Mouse (Mus musculus) forebrain, embryonic 10.5 days (tissue): ENCODE measurements at regions not wholly inside any gene's neighbourhood (a gene's known extent, or its start where the extent isn't known, plus 50 kb on each side); places are given as distances from the start of the nearest gene placed in this dataset.

ENCODE experiments used
- DNase-seq: peaks from one replicate; pipeline ENCODE4 v3.0.0-alpha.2; 2017; ENCODE audit warnings: low spot score; ENCODE audit errors: extremely low spot score
- H3K27ac ChIP-seq: fragments of 300-500 bp; sonication (generic); 2 replicates; pipeline ENCODE4 v1.5.1; 2016; ENCODE audit warnings: mild to moderate bottlenecking
- H3K27me3 ChIP-seq: fragments of 300-500 bp; sonication (generic); 2 replicates; pipeline ENCODE4 v1.6.1; 2016; ENCODE audit warnings: mild to moderate bottlenecking; ENCODE audit not compliant: poor library complexity, severe bottlenecking
- H3K36me3 ChIP-seq: fragments of 300-500 bp; sonication (generic); replicated peaks from 2 replicates; pipeline ENCODE4 v1.6.1; 2016; ENCODE audit warnings: mild to moderate bottlenecking, moderate library complexity
- H3K4me1 ChIP-seq: fragments of 300-500 bp; sonication (generic); 2 replicates; pipeline ENCODE4 v1.6.1; 2016
- H3K4me3 ChIP-seq: fragments of 300-500 bp; sonication (generic); 2 replicates; pipeline ENCODE4 v1.5.1; 2016; ENCODE audit warnings: mild to moderate bottlenecking, moderate library complexity
- H3K9me3 ChIP-seq: fragments of 300-500 bp; sonication (generic); 2 replicates; pipeline ENCODE4 v1.6.1; 2016; ENCODE audit warnings: mild to moderate bottlenecking, moderate library complexity
- WGBS: fragments of 180-500 bp; shearing (Covaris S2); methylation state at CpG from one replicate; pipeline ENCODE4 v1.1.7; 2016; 5-methylcytosine and 5-hydroxymethylcytosine counted together

DNA sequence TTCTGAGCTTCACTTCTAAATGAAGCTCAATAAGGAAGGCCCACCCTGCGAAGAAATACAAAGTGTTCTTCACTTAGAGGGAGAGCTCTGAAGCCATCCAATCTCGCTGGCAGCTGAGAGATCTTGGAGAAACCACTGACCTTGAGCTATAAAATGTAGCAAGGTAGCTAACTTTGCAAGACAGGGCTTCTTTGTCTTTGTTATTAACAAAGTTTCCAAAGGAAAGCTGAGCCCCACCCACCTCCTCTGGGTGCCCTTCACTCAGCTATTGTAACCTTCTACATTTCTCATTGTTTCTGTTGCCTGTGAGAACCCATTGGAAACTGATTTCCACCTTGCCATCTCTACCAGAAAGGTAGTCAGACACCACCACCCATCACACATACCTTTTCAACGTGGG, 57.2 kb upstream of the Usp9x start:
- no peak overlapping the region for H3K27ac ChIP-seq
- H3K36me3 ChIP-seq: no peaks in the 10 kb centered on the region
- 70% methylated on average over 3 of the region's 3 CpGs for WGBS
- H3K27me3 ChIP-seq: peaks cover 6% of the 10 kb centered on the region; the same call in 1 of the 2 replicates
- DNase-seq: no peak
- no peaks in the 10 kb centered on the region for H3K9me3 ChIP-seq
- no peaks in the 10 kb centered on the region for H3K4me1 ChIP-seq
- no peak overlapping the region for H3K4me3 ChIP-seq

DNA sequence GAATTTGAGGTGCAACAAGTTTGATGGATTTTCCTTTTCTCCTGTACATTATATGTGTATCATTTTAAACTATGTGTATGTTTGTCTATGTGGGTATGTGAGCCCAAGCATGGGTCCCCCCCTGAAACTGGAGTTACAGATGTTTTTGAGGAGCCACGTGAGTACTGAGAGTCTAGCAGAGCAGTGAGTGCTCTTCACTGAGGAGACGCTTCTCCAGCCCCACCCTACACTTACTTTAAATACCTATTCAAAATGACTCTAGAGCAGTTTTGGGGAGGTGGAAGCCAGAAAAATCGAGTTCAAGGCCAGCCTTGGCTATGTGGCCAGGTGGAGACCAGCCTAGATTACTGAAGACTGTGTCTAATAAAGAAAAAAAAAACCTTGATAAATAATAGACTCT, 58.2 kb upstream of the Usp9x start:
- Histone ChIP-seq H3K27ac (no peak overlapping the region), H3K9me3 (no peaks in the 10 kb centered on the region), H3K27me3 (peaks cover 6% of the 10 kb centered on the region; the same call in 1 of the 2 replicates), H3K4me3 (no peak overlapping the region), H3K4me1 (no peaks in the 10 kb centered on the region), H3K36me3 (no peaks in the 10 kb centered on the region)
- no peak for DNase-seq
- WGBS: 75% methylated on average over 3 of the region's 3 CpGs

DNA sequence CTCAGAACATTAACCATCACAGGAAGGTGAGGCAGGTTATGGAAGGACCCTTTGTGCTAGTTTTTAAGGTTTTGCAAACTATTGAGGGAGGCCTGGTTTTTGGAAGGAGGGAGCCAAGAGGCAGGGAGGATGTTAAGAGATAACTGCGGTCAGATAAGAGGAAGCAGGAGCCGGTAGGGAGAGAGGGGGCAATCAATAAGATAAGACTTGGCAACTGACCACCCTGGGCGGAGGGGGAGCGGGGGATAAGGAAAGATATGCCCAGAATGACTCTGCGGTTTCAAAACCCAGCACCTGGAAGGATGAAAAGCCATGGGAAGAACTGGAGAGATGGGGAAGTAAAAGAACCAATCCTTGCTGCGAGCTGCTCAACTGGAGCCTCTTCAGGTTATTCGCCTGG, 80.5 kb upstream of the Usp9x start:
- 90% methylated on average over 7 of the region's 7 CpGs for WGBS

DNA sequence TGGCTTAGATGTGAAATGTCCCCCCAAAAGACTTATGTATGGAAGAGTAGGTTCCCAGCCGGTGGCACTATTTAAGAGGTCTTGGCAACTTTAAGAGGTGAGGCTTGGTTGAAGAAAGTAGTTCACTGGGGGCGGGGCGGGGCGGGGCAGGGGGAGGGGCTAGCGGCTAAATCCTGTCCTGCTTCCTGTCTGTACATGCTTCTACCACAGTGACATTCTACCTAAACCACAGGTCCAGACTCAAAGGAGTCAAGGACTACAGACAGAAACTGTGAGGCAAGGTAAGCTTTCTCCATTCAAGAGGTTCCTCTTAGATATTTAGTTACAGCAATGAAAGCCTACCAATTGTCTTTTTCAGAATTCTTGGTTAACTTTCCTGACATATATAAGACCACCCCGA, 93.6 kb upstream of the Usp9x start:
- H3K27me3 ChIP-seq: peaks cover 22% of the 10 kb centered on the region
- H3K9me3 ChIP-seq: no peaks in the 10 kb centered on the region
- H3K27ac ChIP-seq: no peak overlapping the region
- H3K4me3 ChIP-seq: no peak overlapping the region
- H3K4me1 ChIP-seq: no peaks in the 10 kb centered on the region
- H3K36me3 ChIP-seq: no peaks in the 10 kb centered on the region
- DNase-seq: no peak
- WGBS: 59% methylated on average over 6 of the region's 6 CpGs

More for the DNA sequence above, 80.5 kb upstream of the Usp9x start:
- Histone ChIP-seq H3K9me3 (no peaks in the 10 kb centered on the region), H3K27me3 (peaks cover 9% of the 10 kb centered on the region; the same call in 1 of the 2 replicates), H3K27ac (no peak overlapping the region), H3K4me3 (no peak overlapping the region), H3K4me1 (no peaks in the 10 kb centered on the region), H3K36me3 (no peaks in the 10 kb centered on the region)
- no peak for DNase-seq

DNA sequence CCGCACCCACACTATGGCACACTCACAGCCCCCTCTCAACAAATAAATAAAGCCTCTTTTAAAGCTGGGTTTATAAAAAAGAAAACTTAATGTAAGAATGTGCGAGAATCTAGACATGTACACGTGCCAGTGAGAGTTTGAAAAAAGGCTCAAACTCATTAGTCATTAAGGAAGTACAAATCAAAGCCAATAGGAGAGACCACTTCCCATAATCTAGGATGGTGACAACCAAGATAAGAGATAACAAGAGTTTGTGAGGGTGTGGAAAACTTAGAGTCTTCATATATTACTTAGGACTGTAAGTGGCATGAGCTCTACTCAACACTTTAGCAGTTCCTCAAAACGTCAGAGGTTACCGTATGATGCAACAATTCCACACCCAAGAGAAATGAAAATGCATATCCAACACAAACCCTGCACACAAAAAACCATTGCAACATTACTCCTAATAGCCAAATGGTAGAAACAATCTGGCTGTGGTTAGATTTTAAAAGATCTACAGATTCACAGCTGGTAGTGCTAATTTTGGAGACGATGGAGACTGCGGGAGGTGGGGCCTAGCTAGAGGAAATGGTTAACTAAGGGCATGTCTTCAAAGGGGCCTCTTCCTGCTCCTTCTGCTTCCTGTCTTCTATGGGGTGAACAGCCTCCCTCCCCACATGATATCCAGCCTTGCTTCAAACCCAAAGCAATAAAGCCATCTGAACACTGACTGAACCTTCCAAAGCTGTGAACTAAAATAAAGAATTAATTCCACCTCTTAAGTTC, 102.1 kb upstream of the Usp9x start:
- H3K27ac ChIP-seq: no peak overlapping the region
- no peak overlapping the region for H3K4me3 ChIP-seq
- no peaks in the 10 kb centered on the region for H3K9me3 ChIP-seq
- no peak for DNase-seq
- H3K4me1 ChIP-seq: no peaks in the 10 kb centered on the region
- WGBS: 92% methylated on average over 7 of the region's 7 CpGs
- H3K36me3 ChIP-seq: no peaks in the 10 kb centered on the region
- peaks cover 13% of the 10 kb centered on the region for H3K27me3 ChIP-seq

DNA sequence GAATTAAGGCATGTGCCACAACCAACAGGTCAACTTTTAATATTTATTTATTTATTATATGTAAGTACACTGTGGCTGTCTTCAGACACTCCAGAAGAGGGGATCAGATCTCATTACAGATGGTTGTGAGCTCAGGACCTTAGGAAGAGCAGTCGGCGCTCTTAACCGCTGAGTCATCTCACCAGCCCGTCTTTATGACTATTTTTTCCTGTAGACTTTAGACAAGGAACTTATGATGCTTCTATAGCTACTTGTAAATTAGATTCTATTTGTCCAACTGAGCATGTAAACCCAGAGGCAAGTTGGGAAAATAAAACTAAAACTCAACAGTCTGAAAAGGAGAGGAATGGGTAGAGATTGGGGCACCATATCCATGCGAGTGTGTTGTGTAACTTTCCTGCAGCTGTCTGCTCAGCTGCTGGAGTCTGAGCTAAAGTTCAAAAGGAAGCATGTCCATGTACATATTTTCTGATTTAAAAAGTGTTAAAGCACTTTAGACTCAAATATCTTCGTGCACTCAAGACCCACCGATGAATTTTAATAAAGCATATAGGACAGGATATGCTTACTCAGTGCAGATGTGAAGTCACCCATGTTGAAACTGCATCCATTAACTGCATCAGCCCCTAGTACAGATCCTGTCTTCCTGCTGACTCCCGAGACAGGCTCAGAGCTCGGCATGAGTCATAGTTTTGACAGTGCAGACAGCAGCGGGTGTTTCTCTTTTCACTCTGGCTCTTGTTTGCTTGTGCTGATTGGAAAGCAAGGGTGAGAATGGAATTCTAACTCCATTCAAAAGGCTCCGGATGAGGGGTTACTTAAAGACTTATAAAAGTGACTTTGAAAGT, 111.6 kb upstream of the Usp9x start:
- Histone ChIP-seq H3K27ac (no peak overlapping the region), H3K36me3 (no peaks in the 10 kb centered on the region), H3K4me1 (no peaks in the 10 kb centered on the region), H3K9me3 (no peaks in the 10 kb centered on the region), H3K4me3 (no peak overlapping the region), H3K27me3 (no peaks in the 10 kb centered on the region; the same call in 1 of the 2 replicates)
- WGBS: 78% methylated on average over 11 of the region's 11 CpGs
- no peak for DNase-seq

DNA sequence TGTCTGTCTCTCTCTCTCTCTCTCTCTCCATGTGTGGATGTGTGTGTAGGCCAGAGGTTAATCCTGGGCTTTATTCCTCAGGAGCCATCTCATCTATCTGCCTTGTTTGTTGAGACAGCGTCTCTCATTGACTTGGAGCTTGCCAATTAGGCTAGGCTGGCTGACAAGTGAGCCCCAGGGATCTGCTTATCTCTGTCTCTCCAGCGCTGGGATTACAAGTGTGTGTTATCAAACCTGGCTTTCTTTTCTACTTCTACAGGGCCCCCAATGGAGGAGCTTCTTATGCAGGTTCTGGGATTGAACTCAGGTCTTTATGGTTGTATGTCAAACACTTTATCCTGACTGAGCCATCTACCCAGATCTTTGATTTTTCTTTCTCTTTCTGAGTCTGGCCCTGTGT, 112.4 kb upstream of the Usp9x start:
- 55% methylated on average over 2 of the region's 2 CpGs for WGBS
- DNase-seq: no peak
- Histone ChIP-seq H3K4me1 (no peaks in the 10 kb centered on the region), H3K27ac (no peak overlapping the region), H3K4me3 (no peak overlapping the region), H3K27me3 (no peaks in the 10 kb centered on the region; the same call in 1 of the 2 replicates), H3K36me3 (no peaks in the 10 kb centered on the region), H3K9me3 (no peaks in the 10 kb centered on the region)

DNA sequence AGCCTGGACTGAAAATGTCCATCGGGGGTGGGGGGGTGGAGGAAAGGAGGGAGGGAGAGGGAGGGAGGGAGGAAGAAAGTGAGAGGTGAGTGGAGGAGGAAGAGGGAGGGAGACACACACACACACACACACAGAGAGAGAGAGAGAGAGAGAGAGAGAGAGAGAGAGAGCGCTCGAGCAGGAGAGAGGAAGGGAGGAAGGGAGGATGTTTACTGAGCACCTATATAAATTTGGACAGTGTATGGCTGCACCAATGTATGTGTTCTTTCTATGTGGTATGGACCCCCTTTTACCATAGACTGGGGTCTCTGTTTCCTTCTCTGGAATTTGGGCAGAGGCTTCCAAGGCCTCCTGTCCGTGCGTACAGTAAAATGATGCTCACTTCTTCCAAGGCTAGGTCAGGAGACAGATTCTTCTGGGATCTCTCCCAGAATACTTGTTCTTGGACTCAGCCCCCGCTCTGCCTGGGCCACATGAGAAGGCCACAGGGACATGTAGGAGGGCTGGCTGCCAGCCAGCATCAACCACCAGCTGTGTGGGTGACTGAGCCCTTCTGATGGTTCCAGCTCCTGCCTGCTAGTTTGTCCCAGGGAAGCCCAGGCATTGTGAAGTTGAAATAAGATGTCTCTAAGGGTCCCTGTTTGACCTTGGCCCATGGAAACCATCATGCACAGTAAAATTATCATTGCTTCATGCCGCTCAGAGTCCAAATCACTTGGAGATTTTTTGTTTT, 120.2 kb upstream of the Usp9x start:
- H3K27ac ChIP-seq: no peak overlapping the region
- no peaks in the 10 kb centered on the region for H3K9me3 ChIP-seq
- 77% methylated on average over 7 of the region's 7 CpGs for WGBS
- no peaks in the 10 kb centered on the region for H3K36me3 ChIP-seq
- H3K4me1 ChIP-seq: no peaks in the 10 kb centered on the region
- H3K4me3 ChIP-seq: no peak overlapping the region
- H3K27me3 ChIP-seq: peaks cover 20% of the 10 kb centered on the region
- DNase-seq: no peak

DNA sequence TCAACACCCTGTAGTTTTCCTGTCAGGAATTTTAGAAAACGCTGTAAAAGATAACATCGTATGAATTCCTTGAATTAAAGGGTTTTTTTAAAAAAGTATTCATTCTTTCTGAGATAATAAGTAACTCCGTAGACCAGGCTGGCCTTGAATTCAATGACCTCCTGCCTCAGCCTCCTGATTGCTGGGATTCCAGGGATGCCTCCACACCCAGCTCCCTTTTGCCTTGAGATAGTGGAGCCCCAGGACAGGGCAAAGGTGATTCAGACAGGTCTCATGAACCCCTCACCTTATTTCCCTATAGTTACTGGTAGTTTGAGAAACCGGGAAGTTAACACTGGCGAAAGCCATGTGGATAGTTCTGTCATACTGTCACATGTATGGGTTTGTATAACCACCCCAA, 128.8 kb upstream of the Usp9x start:
- Histone ChIP-seq H3K27ac (no peak overlapping the region), H3K4me1 (no peaks in the 10 kb centered on the region), H3K9me3 (no peaks in the 10 kb centered on the region), H3K4me3 (no peak overlapping the region), H3K36me3 (no peaks in the 10 kb centered on the region), H3K27me3 (peaks cover 30% of the 10 kb centered on the region)
- no peak for DNase-seq
- 86% methylated on average over 5 of the region's 5 CpGs for WGBS

DNA sequence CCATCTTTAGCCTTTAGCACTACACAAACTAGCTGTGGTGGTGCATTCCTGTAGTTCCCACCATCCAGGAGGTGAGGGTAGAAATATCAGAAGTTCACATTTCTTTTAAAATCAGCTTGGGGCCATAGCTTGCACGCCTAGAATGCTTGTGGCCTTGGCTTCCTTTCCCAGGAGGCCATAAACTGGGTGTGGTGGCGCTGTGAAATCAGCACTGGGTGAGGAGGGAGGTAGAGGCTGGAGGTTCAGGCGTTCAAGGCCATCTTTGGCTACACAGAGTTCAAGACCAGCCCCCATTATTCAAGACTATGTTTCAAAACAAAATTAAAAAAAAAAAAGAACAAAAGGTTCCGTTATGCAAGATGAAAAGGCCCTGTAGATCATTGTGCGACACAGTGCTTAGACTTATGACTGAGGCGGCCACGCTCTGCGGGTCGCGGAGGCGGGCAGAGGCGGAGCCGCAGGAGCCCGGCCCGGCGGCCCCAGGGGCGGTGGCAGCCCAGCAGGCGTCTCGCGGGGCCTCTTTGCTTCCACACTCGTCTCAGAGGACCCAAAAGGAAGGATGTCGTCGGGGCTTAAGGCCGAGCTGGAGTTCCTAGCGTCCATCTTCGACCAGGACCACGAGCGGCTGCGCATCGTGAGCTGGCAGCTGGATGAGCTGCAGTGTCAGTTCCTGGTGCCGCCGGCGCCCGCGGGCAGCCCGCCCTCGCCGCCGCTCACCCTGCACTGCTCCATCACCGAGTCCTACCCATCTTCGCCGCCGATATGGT, 134.7 kb upstream of the Usp9x start:
- 18% methylated on average over 41 of the region's 43 CpGs for WGBS
- Histone ChIP-seq H3K4me1 (no peaks in the 10 kb centered on the region; the same call in 1 of the 2 replicates), H3K27ac (peak overlapping the region; percentile 71)

DNA sequence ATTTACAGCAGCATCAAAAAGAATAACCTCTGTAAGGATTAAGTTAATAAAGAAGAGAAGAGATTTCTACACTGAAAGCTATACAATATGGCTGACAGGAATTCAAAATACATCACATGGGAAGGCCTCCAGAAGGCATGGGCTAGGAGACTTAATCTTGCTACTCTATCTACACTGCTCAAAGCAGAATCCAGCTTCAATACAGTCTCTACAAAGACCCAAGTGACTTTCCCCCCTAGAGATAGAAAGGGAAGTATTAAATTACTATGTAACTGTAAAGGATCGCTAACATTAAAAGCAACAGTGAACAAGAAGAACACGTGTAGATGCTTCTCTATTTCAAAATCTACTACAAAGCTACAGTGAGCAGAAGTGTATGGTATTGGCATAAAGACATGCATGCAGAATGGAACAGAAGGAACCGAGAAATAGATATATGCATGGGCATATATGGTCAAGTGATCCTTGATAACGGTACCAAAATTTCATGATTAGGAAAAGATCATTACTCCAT, 137.9 kb upstream of the Usp9x start:
- 88% methylated on average over 4 of the region's 4 CpGs for WGBS

More for the DNA sequence above, 134.7 kb upstream of the Usp9x start:
- H3K36me3 ChIP-seq: no peaks in the 10 kb centered on the region
- DNase-seq: no peak
- H3K27me3 ChIP-seq: peaks cover 44% of the 10 kb centered on the region
- peak overlapping the region; percentile 54 for H3K4me3 ChIP-seq
- H3K9me3 ChIP-seq: no peaks in the 10 kb centered on the region

DNA sequence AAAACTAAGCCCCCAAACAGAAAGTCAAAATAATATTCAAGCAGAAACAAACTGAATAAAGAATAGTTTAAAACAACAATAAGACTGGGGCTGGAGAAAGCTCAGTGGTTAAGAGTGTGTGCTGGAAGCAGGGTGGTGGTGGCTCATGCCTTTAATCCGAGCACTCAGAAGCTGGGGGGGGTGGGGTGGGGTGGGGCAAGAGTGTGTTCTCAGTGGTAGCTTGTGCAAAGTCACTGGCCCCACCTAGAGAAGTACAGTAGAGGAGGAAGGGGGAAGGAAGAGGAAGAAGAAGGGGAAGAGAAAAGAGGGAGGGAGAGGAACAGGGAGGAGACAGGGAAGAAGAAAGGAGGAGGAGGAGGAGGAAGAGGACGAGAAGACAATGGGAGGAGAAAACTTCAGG, 141.1 kb upstream of the Usp9x start:
- H3K4me3 ChIP-seq: no peak overlapping the region
- 69% methylated on average over 2 of the region's 2 CpGs for WGBS
- H3K27ac ChIP-seq: no peak overlapping the region
- no peaks in the 10 kb centered on the region for H3K9me3 ChIP-seq
- peaks cover 7% of the 10 kb centered on the region; the same call in 1 of the 2 replicates for H3K27me3 ChIP-seq
- DNase-seq: no peak
- no peaks in the 10 kb centered on the region for H3K4me1 ChIP-seq
- no peaks in the 10 kb centered on the region for H3K36me3 ChIP-seq

More for the DNA sequence above, 137.9 kb upstream of the Usp9x start:
- Histone ChIP-seq H3K27ac (no peak overlapping the region), H3K36me3 (no peaks in the 10 kb centered on the region), H3K4me1 (no peaks in the 10 kb centered on the region; the same call in 1 of the 2 replicates), H3K4me3 (no peak overlapping the region), H3K27me3 (peaks cover 35% of the 10 kb centered on the region), H3K9me3 (no peaks in the 10 kb centered on the region)
- no peak for DNase-seq
